Comparison of ENCODE assay signal across 9 mouse cellular contexts in genomic region chr4:133630326-133630920, GRCm38 (mm10). TPM values are rescaled to one million over a fixed set of nuclear protein-coding genes. Genes with fewer than 3 reads are reported as not detected.
DNase-seq lines count a peak whose midpoint lies in the region; ATAC-seq and TF ChIP-seq lines count a peak whose summit lies in the region.
"Had no signal": no experiment of that assay in that cellular context is flagged by ENCODE, and none has a peak within 500 bp of the region (broad histone marks: within the 10 kb centered on the region; RNA-seq: fewer than 3 reads in every experiment).

No protein-coding gene starts in this region.

- H3K36me3 ChIP-seq in heart, embryonic 10.5 days: peaks cover 21% of the 10 kb centered on the region
- H3K36me3 ChIP-seq in liver, embryonic 15.5 days (replicated peaks): peaks cover 4% of the 10 kb centered on the region; the same call in 1 of the 2 replicates

- no peak for TF ChIP-seq CTCF in left cerebral cortex, adult 2 months (IDR thresholded peaks at IDR 0.05)
- no peak for TF ChIP-seq CTCF in lung, adult 2 months (IDR thresholded peaks at IDR 0.05; ENCODE audit: insufficient read depth, low read length)

- H3K27me3 ChIP-seq in heart, embryonic 10.5 days (ENCODE audit: insufficient read depth, poor library complexity, severe bottlenecking): no peaks in the 10 kb centered on the region
- no peaks in the 10 kb centered on the region for H3K27me3 ChIP-seq in liver, embryonic 15.5 days

- 87% methylated on average over 8 of the region's 8 CpGs for WGBS in heart, embryonic 10.5 days
- 82% methylated on average over 8 of the region's 8 CpGs for WGBS in liver, embryonic 15.5 days (ENCODE audit: insufficient replicate concordance)
- WGBS in lung, adult 2 months: 69% methylated on average over 8 of the region's 8 CpGs

- H3K4me3 ChIP-seq in heart, embryonic 10.5 days: no peak overlapping the region
- no peak overlapping the region for H3K4me3 ChIP-seq in liver, embryonic 15.5 days (replicated peaks)
- no peak overlapping the region for H3K4me3 ChIP-seq in left cerebral cortex, adult 2 months
- H3K4me3 ChIP-seq in lung, adult 2 months (replicated peaks; ENCODE audit: extremely low read depth, low read depth, low read length): no peak overlapping the region

- TF ChIP-seq POLR2A in lung, adult 2 months (IDR thresholded peaks at IDR 0.05; ENCODE audit: borderline replicate concordance, extremely low read depth, low read depth, low read length): no peak

- H3K9me3 ChIP-seq in heart, embryonic 10.5 days: no peaks in the 10 kb centered on the region
- no peaks in the 10 kb centered on the region for H3K9me3 ChIP-seq in liver, embryonic 15.5 days (replicated peaks)

- ATAC-seq in liver, embryonic 15.5 days (ENCODE audit: insufficient read depth): no peak

- DNase-seq in heart, embryonic 10.5 days (ENCODE audit: low spot score): no peak
- DNase-seq in heart, postnatal 4 days: no peak
- DNase-seq in liver: no peak
- DNase-seq in brain, adult 2 months (ENCODE audit: low read depth, low spot score): peak; percentile 83
- DNase-seq in cerebellum, postnatal 25 days: peak; percentile 70 to 71
- DNase-seq in left cerebral cortex, adult 2 months (ENCODE audit: extremely low spot score in 1 of 2, low spot score in 2 of 2): no peak
- DNase-seq in lung, adult 2 months: no peak
- DNase-seq: heart, postnatal 10 days had no signal

- H3K9ac ChIP-seq in liver, embryonic 15.5 days: no peak overlapping the region

- H3K4me1 ChIP-seq in heart, embryonic 10.5 days: peaks cover 39% of the 10 kb centered on the region
- H3K4me1 ChIP-seq in liver, embryonic 15.5 days (replicated peaks): peaks cover 48% of the 10 kb centered on the region
- peaks cover 21% of the 10 kb centered on the region for H3K4me1 ChIP-seq in lung, adult 2 months (ENCODE audit: control insufficient read depth, insufficient read depth, low read length)

- intact Hi-C loops in left cerebral cortex, adult 2 months (cut with DNase I): no loop called here

- H3K27ac ChIP-seq in heart, embryonic 10.5 days: peak overlapping the region; percentile 10; the same call in 1 of the 2 replicates
- H3K27ac ChIP-seq in liver, embryonic 15.5 days (replicated peaks): 0 out of 2 replicates have a peak overlapping the region, but pooled peaks have one; percentile 19
- no peak overlapping the region for H3K27ac ChIP-seq in left cerebral cortex, adult 2 months

- 0 out of 2 replicates have a peak overlapping the region, but pooled peaks have one; percentile 94 for H3K4me2 ChIP-seq in liver, embryonic 15.5 days

RNA-seq across cellular contexts. Expression of gene Zdhhc18, which starts 19.5 kb away (rescaled TPM):
- 1.6 and 2.9 TPM in 2 replicates for polyA plus RNA-seq in heart, embryonic 10.5 days (2016; fragmentation: Nextera tagmentation; extraction: Ambion mirVana)
- 10 to 100 TPM; 21.4 to 22.1 TPM for total RNA-seq in heart, postnatal 4 days (2021)
- 1.2 and 1.9 TPM in 2 replicates for polyA plus RNA-seq in liver, embryonic 15.5 days (2015; fragmentation: Nextera tagmentation; extraction: Ambion mirVana)
- 10 to 100 TPM; 33.2 to 36.8 TPM for total RNA-seq in left cerebral cortex, adult 2 months (2021)
- 79.1 and 85.6 TPM in 2 replicates for polyA plus RNA-seq in lung, adult 2 months (2012; rRNA removed)

RNA-seq across cellular contexts. Expression of gene Sfn, which starts 28.5 kb away (rescaled TPM):
- 4.3 and 12.9 TPM in 2 replicates for polyA plus RNA-seq in heart, embryonic 10.5 days (2016; fragmentation: Nextera tagmentation; extraction: Ambion mirVana)
- 1 to 10 TPM; 1.3 to 1.4 TPM for total RNA-seq in heart, postnatal 4 days (2021)
- 0.47 and 0.69 TPM in 2 replicates for polyA plus RNA-seq in liver, embryonic 15.5 days (2015; fragmentation: Nextera tagmentation; extraction: Ambion mirVana)
- total RNA-seq in left cerebral cortex, adult 2 months (2021): 1 to 10 TPM; 1.7 to 2.6 TPM
- polyA plus RNA-seq in lung, adult 2 months (2012; rRNA removed): 13.0 and 107 TPM in 2 replicates

RNA-seq across cellular contexts. Expression of gene Pigv, which starts 42.0 kb away (rescaled TPM):
- polyA plus RNA-seq in heart, embryonic 10.5 days (2016; fragmentation: Nextera tagmentation; extraction: Ambion mirVana): 15.2 and 16.4 TPM in 2 replicates
- 10 to 100 TPM in 1 of 2 experiments, 1 to 10 TPM in 1; 9.8 to 12.0 TPM for total RNA-seq in heart, postnatal 4 days (2021)
- 5.5 and 6.3 TPM in 2 replicates for polyA plus RNA-seq in liver, embryonic 15.5 days (2015; fragmentation: Nextera tagmentation; extraction: Ambion mirVana)
- 1 to 10 TPM; 7.9 to 8.1 TPM for total RNA-seq in left cerebral cortex, adult 2 months (2021)
- 13.6 and 15.9 TPM in 2 replicates for polyA plus RNA-seq in lung, adult 2 months (2012; rRNA removed)

RNA-seq across cellular contexts. Expression of gene Gpn2, which starts 46.3 kb away (rescaled TPM):
- 18.2 and 22.1 TPM in 2 replicates for polyA plus RNA-seq in heart, embryonic 10.5 days (2016; fragmentation: Nextera tagmentation; extraction: Ambion mirVana)
- total RNA-seq in heart, postnatal 4 days (2021): 10 to 100 TPM; 11.0 to 11.1 TPM
- 8.6 and 10.8 TPM in 2 replicates for polyA plus RNA-seq in liver, embryonic 15.5 days (2015; fragmentation: Nextera tagmentation; extraction: Ambion mirVana)
- 10 to 100 TPM in 1 of 2 experiments, 1 to 10 TPM in 1; 9.4 to 12.3 TPM for total RNA-seq in left cerebral cortex, adult 2 months (2021)
- 40.8 and 43.3 TPM in 2 replicates for polyA plus RNA-seq in lung, adult 2 months (2012; rRNA removed)

RNA-seq across cellular contexts. Expression of gene Gpatch3, which starts 55.9 kb away (rescaled TPM):
- 7.1 and 9.6 TPM in 2 replicates for polyA plus RNA-seq in heart, embryonic 10.5 days (2016; fragmentation: Nextera tagmentation; extraction: Ambion mirVana)
- 1 to 10 TPM; 5.2 to 6.0 TPM for total RNA-seq in heart, postnatal 4 days (2021)
- 3.8 and 4.9 TPM in 2 replicates for polyA plus RNA-seq in liver, embryonic 15.5 days (2015; fragmentation: Nextera tagmentation; extraction: Ambion mirVana)
- 1 to 10 TPM; 8.5 to 8.7 TPM for total RNA-seq in left cerebral cortex, adult 2 months (2021)
- 5.0 and 5.2 TPM in 2 replicates for polyA plus RNA-seq in lung, adult 2 months (2012; rRNA removed)

Comparison
In these comparisons a context has a peak if more than half of its experiments do, and no peak if none do; other contexts are left out.
1. DNase-seq: peak in brain, adult 2 months (single experiment) and cerebellum, postnatal 25 days (2 of 2); none in heart, embryonic 10.5 days (single experiment), heart, postnatal 4 days (single experiment), liver (single experiment), left cerebral cortex, adult 2 months (0 of 2) and lung, adult 2 months (single experiment).
2. RNA of gene Zdhhc18, which starts 19.5 kb away (polyA plus RNA-seq): 79.1 to 85.6 TPM in lung, adult 2 months; 1.6 to 2.9 TPM in heart, embryonic 10.5 days and 1.2 to 1.9 TPM in liver, embryonic 15.5 days; every median in the first group is over 10 times any median in the second.